Mouse (Mus musculus) brain, embryonic 14.5 days (tissue): Measurements from ENCODE around the gene D16Ertd472e.

Experiments used
- CTCF ChIP-seq: fragments of 200-500 bp; IDR thresholded peaks from 2 replicates; pipeline ENCODE4 v1.5.1; 2012; ENCODE audit warnings: inconsistent platforms, mild to moderate bottlenecking, moderate library complexity, borderline replicate concordance; ENCODE audit not compliant: insufficient read depth, insufficient read length; ENCODE audit errors: extremely low read depth
- POLR2A ChIP-seq: fragments of 200-500 bp; IDR thresholded peaks from 2 replicates; pipeline ENCODE4 v1.6.1; 2012; ENCODE audit warnings: mild to moderate bottlenecking, inconsistent platforms, borderline replicate concordance; ENCODE audit not compliant: poor library complexity, insufficient read depth, insufficient read length, severe bottlenecking; ENCODE audit errors: extremely low read depth

DNA sequence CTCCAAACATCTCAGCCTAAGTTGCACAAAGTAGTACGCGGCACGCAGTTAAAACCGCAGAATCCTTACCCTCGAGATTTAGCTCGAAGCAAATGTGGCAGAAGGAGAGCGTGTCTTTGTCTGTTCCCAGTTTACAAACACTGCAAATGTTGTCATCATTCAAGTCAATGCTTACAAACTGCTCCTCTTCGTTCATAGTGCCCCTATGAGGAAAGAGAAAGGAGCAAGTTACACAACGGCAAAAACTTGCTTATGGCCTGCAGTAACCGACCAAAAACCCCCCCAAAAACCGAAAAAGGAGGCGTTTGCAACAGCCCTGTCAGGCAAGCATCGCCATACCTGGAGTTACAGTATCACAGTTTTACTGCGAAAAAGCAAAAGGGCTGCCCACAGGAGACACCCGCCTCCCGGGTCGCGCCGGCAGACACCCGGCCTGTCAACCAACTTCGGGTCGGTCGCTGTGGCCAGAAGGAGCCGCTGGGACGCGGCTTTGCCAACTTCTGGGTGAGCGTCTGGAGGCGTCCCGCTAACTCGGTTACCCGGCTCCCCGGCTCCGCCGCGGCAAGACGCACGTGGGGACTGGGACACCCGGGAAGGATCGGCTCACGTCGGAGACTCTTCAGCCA is 543 bp downstream of the D16Ertd472e start:
- TF ChIP-seq CTCF (no peak), POLR2A (no peak)
